Mouse (Mus musculus) cerebellum, adult 2 months (tissue): ENCODE measurements around the gene Bloc1s1. TPM values are rescaled to one million over a fixed set of nuclear protein-coding genes. Genes with fewer than 3 reads are reported as not detected.
A peak's percentile ranks its signal among the peaks of the same experiment; 100 is the strongest.

Experiments used
- DNase-seq, 2 experiments: peaks; one replicate each; pipeline ENCODE4 v3.0.0; 2021
- H3K27ac ChIP-seq: fragments of 200-500 bp; 2 replicates; pipeline ENCODE4 v1.5.1; 2012; ENCODE audit warnings: low read length, control low read depth, inconsistent platforms; ENCODE audit not compliant: insufficient read depth
- H3K27me3 ChIP-seq: fragments of 200-500 bp; 2 replicates; pipeline ENCODE4 v1.6.1; 2012; ENCODE audit warnings: inconsistent platforms, mild to moderate bottlenecking, low read length, moderate library complexity; ENCODE audit not compliant: control insufficient read depth, insufficient read depth
- H3K4me1 ChIP-seq: fragments of 200-500 bp; 2 replicates; pipeline ENCODE4 v1.6.1; 2011; ENCODE audit warnings: low read length; ENCODE audit not compliant: control insufficient read depth, insufficient read depth
- H3K4me3 ChIP-seq: fragments of 200-500 bp; replicated peaks from 2 replicates; pipeline ENCODE3; 2011; ENCODE audit warnings: mild to moderate bottlenecking, low read depth, low read length, control low read depth; ENCODE audit not compliant: insufficient read depth
- CTCF ChIP-seq: fragments of 200-500 bp; IDR thresholded peaks from 2 replicates; pipeline ENCODE4 v1.5.1; 2011; ENCODE audit warnings: low read depth, mild to moderate bottlenecking, control low read depth, low read length, moderate library complexity, borderline replicate concordance; ENCODE audit not compliant: insufficient read depth
- POLR2A ChIP-seq: fragments of 200-500 bp; IDR thresholded peaks from 2 replicates; pipeline ENCODE4 v1.6.1; 2011; ENCODE audit warnings: low read length, control low read depth, borderline replicate concordance; ENCODE audit not compliant: insufficient read depth
- WGBS: fragments of 180-500 bp; shearing (Covaris S2); methylation state at CpG from one replicate; pipeline ENCODE4 v1.1.7; 2018; 5-methylcytosine and 5-hydroxymethylcytosine counted together
- polyA plus RNA-seq: library from polyadenylated mRNA; depleted of rRNA; stranded (reverse); fragments of >200 nt; gene quantifications from 2 replicates; pipeline ENCODE4 v1.2.3, GENCODE M21; 2012

Bloc1s1 gene
- polyA plus RNA-seq, 1 experiment: 350 TPM

GRCm38 (mm10) chr10:128929638-128930378, 6.0 kb upstream of the Bloc1s1 start:
- DNase-seq: no peak
- no peaks in the 10 kb centered on the region for H3K4me1 ChIP-seq
- 60% methylated on average over 7 of the region's 7 CpGs for WGBS
- TF ChIP-seq POLR2A (no peak), CTCF (no peak)
- no peak overlapping the region for H3K4me3 ChIP-seq
- H3K27ac ChIP-seq: no peak overlapping the region
- H3K27me3 ChIP-seq: no peaks in the 10 kb centered on the region

GRCm38 (mm10) chr10:128928356-128928755, 4.5 kb upstream of the Bloc1s1 start:
- TF ChIP-seq CTCF (no peak), POLR2A (no peak)
- H3K27ac ChIP-seq: no peak overlapping the region
- no peaks in the 10 kb centered on the region for H3K27me3 ChIP-seq
- no peak overlapping the region for H3K4me3 ChIP-seq
- H3K4me1 ChIP-seq: peaks cover 3% of the 10 kb centered on the region; the same call in 1 of the 2 replicates
- DNase-seq: no peak
- 42% methylated on average over 4 of the region's 4 CpGs for WGBS

DNA sequence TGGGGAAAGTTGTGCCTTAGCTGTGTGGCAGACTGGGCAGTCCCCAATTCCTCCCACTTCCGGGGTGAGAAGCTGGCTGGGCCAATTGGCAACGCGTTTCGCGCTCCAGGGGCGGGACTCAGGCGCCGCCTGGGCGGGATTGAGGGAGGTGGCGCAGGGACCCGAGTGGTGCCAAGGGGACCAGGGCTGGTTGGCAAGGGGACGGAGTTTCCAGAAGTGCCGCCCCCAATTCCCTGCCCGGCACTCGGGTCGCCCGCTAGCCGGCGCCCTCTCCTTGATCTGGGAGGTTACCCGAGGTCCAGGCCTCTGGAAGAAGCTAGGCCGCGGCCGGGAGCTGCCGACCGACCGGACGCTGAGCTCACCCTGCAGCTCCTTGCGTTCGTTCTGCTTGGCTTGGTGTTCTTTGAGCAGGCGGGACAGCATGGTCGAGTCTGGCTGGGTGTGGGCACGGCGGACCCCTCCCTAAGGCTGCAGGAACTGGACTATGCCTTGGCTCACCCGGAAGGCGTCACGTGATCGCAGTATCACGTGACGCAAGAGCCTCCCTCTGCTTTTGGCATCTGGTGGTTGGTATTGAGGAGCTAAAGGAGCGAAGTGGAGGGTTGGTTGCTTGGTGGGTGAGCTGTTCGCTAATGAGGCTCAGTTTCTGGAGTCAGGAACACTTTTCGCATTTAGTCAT, 683 bp downstream of the Bloc1s1 start:
- Histone ChIP-seq H3K4me3 (peak overlapping the region; percentile 69), H3K27ac (peak overlapping the region; percentile 93), H3K27me3 (no peaks in the 10 kb centered on the region), H3K4me1 (peaks cover 38% of the 10 kb centered on the region)
- peak; percentile 88 for TF ChIP-seq POLR2A
- no peak for TF ChIP-seq CTCF
- under 1% methylated on average over 42 of the region's 42 CpGs for WGBS
- DNase-seq: peak; percentile 96

DNA sequence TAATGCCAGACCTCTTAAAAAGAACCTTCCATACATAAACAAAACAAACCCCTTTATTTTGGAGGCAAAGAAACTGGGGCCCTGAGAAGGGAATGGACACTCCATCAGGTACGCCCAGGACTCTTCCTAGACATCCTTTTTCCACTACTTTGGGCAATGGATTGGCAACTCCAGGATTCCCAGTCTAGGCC, 1.1 kb downstream of the Bloc1s1 start, which contains the start of gene Rdh5:
TSS of gene Rdh5 (minus strand) at position 67 of the 191 bp plus-strand sequence.
- no peak for DNase-seq
- 7% methylated on average over 1 of the region's 1 CpGs for WGBS
- Histone ChIP-seq H3K4me3 (peak within 1 kb of the TSS; percentile 69), H3K27me3 (no peaks in the 10 kb centered on the region), H3K27ac (peak within 1 kb of the TSS; percentile 93), H3K4me1 (peaks cover 42% of the 10 kb centered on the region)
- TF ChIP-seq POLR2A (no peak), CTCF (no peak)

- Histone ChIP-seq H3K27ac (0 out of 2 replicates have a peak overlapping the region, but pooled peaks have one; percentile 4), H3K4me3 (peak overlapping the region; percentile 69), H3K4me1 (peaks cover 47% of the 10 kb centered on the region), H3K27me3 (no peaks in the 10 kb centered on the region)
- peak in 1 of 2 experiments; percentile 28 for DNase-seq
- TF ChIP-seq POLR2A (no peak), CTCF (no peak)
- WGBS: 20% methylated on average over 16 of the region's 16 CpGs
These were observed 1.7 kb downstream of the Bloc1s1 start for GRCm38 (mm10) chr10:128921883-128922821.

GRCm38 (mm10) chr10:128921251-128921650, 2.6 kb downstream of the Bloc1s1 start:
- DNase-seq: no peak
- 38% methylated on average over 1 of the region's 1 CpGs for WGBS
- TF ChIP-seq CTCF (no peak), POLR2A (no peak)
- H3K27ac ChIP-seq: no peak overlapping the region
- H3K4me3 ChIP-seq: no peak overlapping the region
- no peaks in the 10 kb centered on the region for H3K27me3 ChIP-seq
- peaks cover 51% of the 10 kb centered on the region for H3K4me1 ChIP-seq

DNA sequence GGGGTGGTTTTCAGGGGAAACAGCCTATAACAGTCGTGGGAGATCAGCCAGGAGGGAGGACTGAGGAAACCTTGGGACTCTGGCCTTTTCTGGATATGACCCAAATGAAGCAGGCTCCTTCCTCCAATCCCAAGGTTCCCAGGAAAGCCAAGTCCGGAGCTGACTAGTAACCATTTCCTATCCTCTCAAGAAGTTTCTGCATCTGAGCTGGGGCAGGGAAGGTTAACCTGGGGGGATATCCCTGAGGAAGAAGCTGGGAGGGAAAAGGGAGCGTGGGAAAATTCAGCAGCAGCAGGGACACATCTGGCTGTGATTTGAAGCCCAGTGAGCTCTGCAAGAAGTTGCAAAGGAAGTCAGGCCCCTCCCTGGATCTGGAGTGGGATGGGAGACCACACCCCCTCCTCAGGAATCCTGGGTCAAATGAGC, 3.1 kb downstream of the Bloc1s1 start:
- WGBS: 53% methylated on average over 3 of the region's 3 CpGs
- Histone ChIP-seq H3K27ac (no peak overlapping the region), H3K4me3 (no peak overlapping the region), H3K4me1 (peaks cover 51% of the 10 kb centered on the region), H3K27me3 (no peaks in the 10 kb centered on the region)
- TF ChIP-seq POLR2A: no peak
- TF ChIP-seq CTCF: no peak
- DNase-seq: no peak
